Comparison of ENCODE assay signal across 9 mouse cellular contexts in genomic region chr16:30008451-30009357, GRCm38 (mm10). TPM values are rescaled to one million over a fixed set of nuclear protein-coding genes. Genes with fewer than 3 reads are reported as not detected.
DNase-seq lines count a peak whose midpoint lies in the region; ATAC-seq and TF ChIP-seq lines count a peak whose summit lies in the region.
"Had no signal": no experiment of that assay in that cellular context is flagged by ENCODE, and none has a peak within 500 bp of the region (broad histone marks: within the 10 kb centered on the region; RNA-seq: fewer than 3 reads in every experiment).

No protein-coding gene starts in this region.

- no peak for TF ChIP-seq POLR2A in olfactory bulb, adult 2 months (IDR thresholded peaks at IDR 0.05; ENCODE audit: insufficient read depth, low read depth, low read length)

- H3K36me3 ChIP-seq in forebrain, embryonic 13.5 days (ENCODE audit: poor library complexity, severe bottlenecking) = no peaks in the 10 kb centered on the region
- H3K36me3 ChIP-seq in heart, postnatal 0 days (replicated peaks; ENCODE audit: control insufficient read depth, insufficient read depth, low read length) = no peaks in the 10 kb centered on the region

- peak; percentile 52 for DNase-seq in brain, embryonic 18.5 days (ENCODE audit: low read depth, low spot score)
- DNase-seq in heart, postnatal 0 days (ENCODE audit: low spot score) = peak; percentile 94
- DNase-seq in large intestine, adult 2 months (ENCODE audit: low read depth, low spot score) = peak; percentile 69
- DNase-seq in lung, adult 18-20 months = peak; percentile 92 to 93
- DNase-seq in thymus, postnatal 0 days (ENCODE audit: low spot score) = peak; percentile 60

- H3K27ac ChIP-seq in forebrain, embryonic 13.5 days = peak overlapping the region; percentile 46; the same call in 1 of the 2 replicates
- H3K27ac ChIP-seq in heart, postnatal 0 days (ENCODE audit: low read depth) = peak overlapping the region; percentile 97
- H3K27ac ChIP-seq in olfactory bulb, adult 2 months (ENCODE audit: insufficient read depth, low read depth, low read length) = peak overlapping the region; percentile 84
- H3K27ac ChIP-seq: macrophage had no signal

- H3K27me3 ChIP-seq in forebrain, embryonic 13.5 days = peaks cover 28% of the 10 kb centered on the region; the same call in 1 of the 2 replicates
- peaks cover 6% of the 10 kb centered on the region; the same call in 1 of the 2 replicates for H3K27me3 ChIP-seq in heart, postnatal 0 days (ENCODE audit: control insufficient read depth, insufficient read depth, low read length)

- peaks cover 19% of the 10 kb centered on the region for H3K4me1 ChIP-seq in forebrain, embryonic 13.5 days
- H3K4me1 ChIP-seq in heart, postnatal 0 days (ENCODE audit: control insufficient read depth, insufficient read depth) = peaks cover 21% of the 10 kb centered on the region
- peaks cover 15% of the 10 kb centered on the region for H3K4me1 ChIP-seq in olfactory bulb, adult 2 months (ENCODE audit: control insufficient read depth, insufficient read depth, low read length)

- ATAC-seq in CD4-positive, CD25-positive, alpha-beta regulatory T cell, adult 4 months = peak; percentile 49
- ATAC-seq in forebrain, embryonic 13.5 days = peak; percentile 97
- peak; percentile 95 for ATAC-seq in heart, postnatal 0 days (ENCODE audit: insufficient read depth, low read depth)

- peak overlapping the region; percentile 90 for H3K4me2 ChIP-seq in forebrain, embryonic 13.5 days
- H3K4me2 ChIP-seq in heart, postnatal 0 days (ENCODE audit: low read depth, low read length) = peak overlapping the region; percentile 77

- peak; percentile 53 for TF ChIP-seq CTCF in heart, postnatal 0 days (IDR thresholded peaks at IDR 0.05; ENCODE audit: low read depth)
- TF ChIP-seq CTCF in olfactory bulb, adult 2 months (IDR thresholded peaks at IDR 0.05; ENCODE audit: insufficient read depth, low read depth, low read length) = no peak; the same call in 1 of the 2 replicates

- WGBS in forebrain, embryonic 13.5 days = 1% methylated on average over 41 of the region's 62 CpGs
- WGBS in heart, postnatal 0 days = under 1% methylated on average over 45 of the region's 62 CpGs
- 1% methylated on average over 62 of the region's 62 CpGs for WGBS in large intestine, adult 2 months
- WGBS in olfactory bulb, adult 2 months = 3% methylated on average over 57 of the region's 62 CpGs

- H3K9ac ChIP-seq in forebrain, embryonic 13.5 days = peak overlapping the region; percentile 60
- H3K9ac ChIP-seq in heart, postnatal 0 days (replicated peaks; ENCODE audit: low read depth, low read length) = peak overlapping the region; percentile 55

- no peaks in the 10 kb centered on the region for H3K9me3 ChIP-seq in forebrain, embryonic 13.5 days (replicated peaks)
- H3K9me3 ChIP-seq in heart, postnatal 0 days (replicated peaks; ENCODE audit: control insufficient read depth, low read length) = no peaks in the 10 kb centered on the region

- H3K4me3 ChIP-seq in forebrain, embryonic 13.5 days = peak overlapping the region; percentile 46
- peak overlapping the region; percentile 46 for H3K4me3 ChIP-seq in heart, postnatal 0 days (ENCODE audit: low read depth, low read length)
- peak overlapping the region; percentile 60 for H3K4me3 ChIP-seq in olfactory bulb, adult 2 months (ENCODE audit: insufficient read depth, low read depth, low read length)

- peak; percentile 62; the same call in 1 of the 2 replicates for TF ChIP-seq EP300 in heart, postnatal 0 days (IDR thresholded peaks at IDR 0.05; ENCODE audit: low read depth)

RNA-seq across cellular contexts. Expression of gene Hes1, which starts 55.5 kb away (rescaled TPM):
- polyA plus RNA-seq in CD4-positive, CD25-positive, alpha-beta regulatory T cell, adult 4 months (2017; shearing (Covaris generic)) = under 1 TPM in 1 of 2 experiments, not detected in 1; 0.22 TPM
- polyA plus RNA-seq in forebrain, embryonic 13.5 days (2015; fragmentation: Nextera tagmentation; extraction: Ambion mirVana) = 29.9 and 30.4 TPM in 2 replicates
- 19.3 and 20.9 TPM in 2 replicates for total RNA-seq in heart, postnatal 0 days (2014; rRNA removed; ENCODE audit: low replicate concordance)
- polyA plus RNA-seq in heart, postnatal 0 days (2015; fragmentation: Nextera tagmentation; extraction: Ambion mirVana) = 24.9 and 27.2 TPM in 2 replicates
- polyA plus RNA-seq in large intestine, adult 2 months (2012; rRNA removed) = 56.2 and 60.5 TPM in 2 replicates
- not detected in 2 replicates for polyA plus RNA-seq in olfactory bulb, adult 2 months (2012; ENCODE audit: insufficient read depth, insufficient read length, low replicate concordance, missing spikeins)
- polyA plus RNA-seq in thymus, postnatal 0 days (2015; fragmentation: Nextera tagmentation; extraction: Ambion mirVana) = 35.6 and 36.3 TPM in 2 replicates
- polyA plus RNA-seq: macrophage had no signal

Comparison
In these comparisons a context has a peak if more than half of its experiments do, and no peak if none do; other contexts are left out.
1. Peak in every context shown above with its lines: DNase-seq, ATAC-seq, H3K4me3 ChIP-seq and H3K27ac ChIP-seq.
2. H3K27ac ChIP-seq: peak in every context shown above with its lines; median percentile 97 in heart, postnatal 0 days; 84 in olfactory bulb, adult 2 months; 46 in forebrain, embryonic 13.5 days.
3. RNA of gene Hes1, which starts 55.5 kb away (polyA plus RNA-seq): 56.2 to 60.5 TPM in large intestine, adult 2 months, 35.6 to 36.3 TPM in thymus, postnatal 0 days, 29.9 to 30.4 TPM in forebrain, embryonic 13.5 days and 24.9 to 27.2 TPM in heart, postnatal 0 days; 0.22 TPM in CD4-positive, CD25-positive, alpha-beta regulatory T cell, adult 4 months and not detected in olfactory bulb, adult 2 months; every median in the first group is over 10 times any median in the second.